Mouse (Mus musculus) adrenal gland, postnatal 4 days (tissue): Measurements from ENCODE around the gene Armc6. TPM values are rescaled to one million over a fixed set of nuclear protein-coding genes. Genes with fewer than 3 reads are reported as not detected.

Experiments used
- DNase-seq, 2 experiments: peaks; one replicate each; pipeline ENCODE4 v3.0.0; 2021 to 2022; ENCODE audit warnings: low spot score in 2 of 2, mixed read lengths in 2 of 2
- total RNA-seq, 2 experiments: library from RNA; stranded (reverse); gene quantifications; 2 replicates each; pipeline ENCODE4 v1.2.3; 2021

Armc6 gene
- total RNA-seq, 2 experiments from 2014 or later, result 10.1 to 15.1 TPM

DNA sequence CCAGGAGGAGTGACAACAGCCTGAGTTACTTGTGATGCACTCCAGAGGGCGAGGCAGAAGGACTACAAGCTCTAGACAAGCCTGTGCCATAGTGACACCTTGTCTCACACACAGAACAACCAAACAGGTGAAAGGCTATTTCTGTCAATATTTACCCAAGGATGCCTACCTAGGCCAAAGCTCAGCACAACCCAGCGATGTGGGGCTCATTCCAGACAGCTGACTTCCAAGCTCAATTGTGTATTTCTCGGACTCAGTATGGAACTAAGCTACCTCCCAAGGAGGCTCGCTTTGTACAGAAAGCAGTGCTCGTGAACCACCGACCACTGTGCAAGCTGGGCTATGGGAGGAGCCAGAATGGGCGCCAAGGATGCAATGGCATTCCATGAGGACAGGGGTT lies 36.7 kb downstream of the Armc6 start:
- DNase-seq, result no peak

DNA sequence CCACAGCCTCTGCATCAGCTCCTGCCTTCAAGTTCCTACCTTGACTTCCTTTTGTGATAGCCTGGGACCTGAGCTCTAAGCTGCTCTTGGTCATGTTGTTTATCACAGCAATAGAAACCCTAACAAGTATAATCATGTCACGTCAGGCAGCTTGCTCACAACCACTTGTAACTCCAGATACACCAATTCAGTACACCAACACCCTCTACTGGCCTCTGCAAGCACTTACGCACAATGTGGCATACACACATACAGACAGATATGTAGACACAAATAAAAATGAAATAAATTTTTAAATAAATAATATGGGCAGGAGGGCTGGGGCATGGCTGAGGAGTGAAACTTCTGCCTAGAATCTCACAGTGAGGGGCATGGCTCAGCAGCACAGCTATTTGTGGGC lies 38.5 kb downstream of the Armc6 start:
- DNase-seq, result no peak

- DNase-seq, result no peak
These were observed 40.1 kb downstream of the Armc6 start for GRCm38 (mm10) chr8:70194191-70194590.

- no peak for DNase-seq
These were observed 41.0 kb downstream of the Armc6 start for GRCm38 (mm10) chr8:70193238-70193637.

DNA sequence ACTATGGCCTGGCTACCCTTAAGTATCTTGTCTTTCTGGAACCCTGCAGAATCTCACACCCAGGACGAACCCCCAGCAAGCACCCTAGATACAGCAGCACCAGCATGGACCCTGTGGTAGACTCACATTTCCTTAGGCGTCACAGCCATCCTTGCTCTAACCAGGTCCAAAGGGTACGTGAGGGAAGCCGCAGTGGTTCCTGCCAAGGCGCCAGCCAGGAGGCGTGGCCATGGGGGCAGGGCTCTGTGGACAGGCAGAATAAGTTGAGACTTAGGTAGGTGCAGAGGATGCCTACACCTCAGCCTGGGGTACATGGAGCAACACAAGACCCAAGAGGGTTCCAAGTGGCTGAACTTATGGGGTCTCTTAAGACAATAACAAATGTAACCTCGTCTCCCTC lies 45.6 kb downstream of the Armc6 start:
- DNase-seq, result no peak

GRCm38 (mm10) chr8:70183194-70183593 lies 51.1 kb downstream of the Armc6 start:
- no peak for DNase-seq

- no peak for DNase-seq
These were observed 52.4 kb downstream of the Armc6 start for GRCm38 (mm10) chr8:70181903-70182252.

- no peak for DNase-seq
These were observed 52.9 kb downstream of the Armc6 start for GRCm38 (mm10) chr8:70181212-70181902.

DNA sequence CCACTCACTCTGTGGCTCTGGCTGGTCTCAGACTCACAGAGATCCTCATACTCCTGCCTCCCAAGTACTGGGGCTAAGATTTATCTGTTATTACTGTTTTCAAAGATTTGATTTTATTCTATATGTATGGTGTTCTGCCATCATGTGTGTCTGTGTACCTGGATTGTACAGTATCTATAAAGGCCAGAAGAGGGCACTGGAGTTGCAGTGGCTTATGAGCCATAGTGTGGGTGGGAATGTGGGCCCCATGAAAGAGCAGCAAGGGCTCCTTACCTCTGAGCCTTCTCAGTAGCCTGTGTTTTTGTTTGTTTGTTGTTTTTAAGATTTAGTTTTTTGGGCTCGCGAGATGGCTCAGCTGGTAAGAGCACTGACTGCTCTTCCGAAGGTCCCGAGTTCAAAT lies 55.2 kb downstream of the Armc6 start:
- DNase-seq, result no peak

DNA sequence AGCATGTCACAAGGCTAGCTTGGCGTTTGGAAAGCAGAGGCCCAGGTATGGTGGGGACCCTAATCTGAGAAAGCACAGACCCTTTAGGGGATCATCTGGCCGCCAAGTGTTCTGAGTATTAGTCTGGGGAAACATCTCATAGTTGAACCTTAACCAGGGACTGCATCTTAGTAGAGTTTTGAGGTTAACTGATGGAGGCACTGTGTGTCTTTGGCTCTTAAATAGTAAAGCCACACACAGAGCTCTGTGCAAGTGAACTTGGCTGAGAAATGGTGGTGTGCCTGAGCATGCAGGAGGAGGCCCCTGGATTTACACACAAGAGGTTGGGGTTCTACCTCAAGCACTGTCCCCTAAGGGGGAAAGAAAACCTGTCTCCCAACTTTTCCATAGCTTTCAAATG lies 56.0 kb downstream of the Armc6 start:
- DNase-seq, result no peak

- no peak for DNase-seq
These were observed 60.2 kb downstream of the Armc6 start for GRCm38 (mm10) chr8:70174079-70174478.

GRCm38 (mm10) chr8:70173320-70173719 lies 60.9 kb downstream of the Armc6 start:
- no peak for DNase-seq

DNA sequence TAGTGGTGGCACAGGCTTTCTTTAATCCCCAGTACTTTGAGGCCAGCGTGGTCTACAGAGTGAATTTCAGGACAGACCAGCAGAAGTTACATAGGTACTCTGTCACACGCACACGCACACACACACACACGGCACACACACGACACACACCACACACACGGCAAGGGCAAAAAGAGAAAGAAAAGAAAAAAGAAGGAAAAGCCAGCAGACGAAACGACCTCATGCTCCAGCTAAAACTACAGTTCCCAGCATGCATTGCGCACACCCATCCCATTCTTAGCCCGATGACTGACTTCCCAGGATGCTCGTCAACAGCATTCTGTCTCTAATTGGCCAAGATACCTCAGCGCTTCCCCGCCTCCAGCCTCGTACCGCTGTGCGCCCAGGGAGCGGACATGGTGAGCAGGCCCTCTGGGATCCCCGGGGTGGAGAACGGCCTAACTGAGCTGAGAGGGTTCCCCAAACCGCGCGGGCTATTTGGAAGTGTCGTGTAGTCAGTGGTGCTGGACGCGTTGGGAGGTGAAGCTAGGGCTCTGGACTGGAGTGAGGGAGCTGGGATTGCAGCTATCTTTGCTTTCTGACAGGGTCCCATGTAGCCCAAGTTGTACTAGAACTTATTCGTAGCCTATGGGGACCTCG lies 62.1 kb downstream of the Armc6 start, which contains the start of gene Tmem161a:
TSS of gene Tmem161a (plus strand) at position 314 of the 639 bp plus-strand sequence.
- peak; percentile 55 to 77 for DNase-seq

- DNase-seq, result no peak
These were observed 63.0 kb downstream of the Armc6 start for GRCm38 (mm10) chr8:70171240-70171639.

- no peak for DNase-seq
These were observed 63.5 kb downstream of the Armc6 start for GRCm38 (mm10) chr8:70170748-70171147.

Other genes with a start within 250 kb of the Armc6 start
- 100 to 1,000 TPM in 1 of 2 experiments, 10 to 100 TPM in 1; 91.5 to 106 TPM for gene Gatad2a, start 238.1 kb downstream of the Armc6 start, total RNA-seq
- gene Mau2, start 191.7 kb downstream of the Armc6 start, total RNA-seq, result 10 to 100 TPM; 76.6 to 80.2 TPM
- gene Sugp1, start 191.7 kb downstream of the Armc6 start, total RNA-seq, result 10 to 100 TPM; 41.1 to 45.2 TPM
- 1 to 10 TPM in 1 of 2 experiments, under 1 TPM in 1; 0.53 to 4.8 TPM for gene Tm6sf2, start 161.5 kb downstream of the Armc6 start, total RNA-seq
- gene Hapln4, start 151.0 kb downstream of the Armc6 start, total RNA-seq, result under 1 TPM; 0.11 to 0.14 TPM
- 1 to 10 TPM; 2.4 to 3.6 TPM for gene Ncan, start 113.6 kb downstream of the Armc6 start, total RNA-seq
- gene Nr2c2ap, start 103.1 kb downstream of the Armc6 start, total RNA-seq, result 10 to 100 TPM; 23.6 to 26.0 TPM
- gene Rfxank, start 95.3 kb downstream of the Armc6 start, total RNA-seq, result 10 to 100 TPM; 15.9 to 18.9 TPM
- 10 to 100 TPM; 55.5 to 56.4 TPM for gene Borcs8, start 95.0 kb downstream of the Armc6 start, total RNA-seq
- gene Mef2b, start 94.8 kb downstream of the Armc6 start, total RNA-seq, result 1 to 10 TPM; 1.5 to 1.6 TPM
- gene Tmem161a, start 62.1 kb downstream of the Armc6 start, total RNA-seq, result 10 to 100 TPM; 63.4 to 66.8 TPM
- 10 to 100 TPM; 27.8 to 39.2 TPM for gene Slc25a42, start 22.2 kb downstream of the Armc6 start, total RNA-seq
- gene Sugp2, start 240 bp downstream of the Armc6 start, total RNA-seq, result 10 to 100 TPM; 54.9 to 62.1 TPM
- 10 to 100 TPM; 44.8 to 50.6 TPM for gene Homer3, start 48.4 kb upstream of the Armc6 start, total RNA-seq
- gene Ddx49, start 68.0 kb upstream of the Armc6 start, total RNA-seq, result 10 to 100 TPM; 83.3 to 86.8 TPM
- gene Cope, start 68.1 kb upstream of the Armc6 start, total RNA-seq, result 100 to 1,000 TPM; 188 to 192 TPM
- gene Cers1, start 81.3 kb upstream of the Armc6 start, total RNA-seq, result 1 to 10 TPM; 6.8 to 7.2 TPM
- gene Gdf1, start 95.4 kb upstream of the Armc6 start, total RNA-seq, result 1 to 10 TPM in 1 of 2 experiments, under 1 TPM in 1; 0.34 to 1.3 TPM
- gene Upf1, start 118.8 kb upstream of the Armc6 start, total RNA-seq, result 10 to 100 TPM; 52.5 to 56.1 TPM
- gene Comp, start 139.1 kb upstream of the Armc6 start, total RNA-seq, result 1 to 10 TPM in 1 of 2 experiments, under 1 TPM in 1; 0.28 to 1.0 TPM
- 10 to 100 TPM; 33.2 to 34.5 TPM for gene Crtc1, start 205.1 kb upstream of the Armc6 start, total RNA-seq
- gene Klhl26, start 242.5 kb upstream of the Armc6 start, total RNA-seq, result 10 to 100 TPM; 18.7 to 20.4 TPM